Mouse (Mus musculus): ENCODE measurements around the gene Ppp3ca. TPM values are rescaled to one million over a fixed set of nuclear protein-coding genes. Genes with fewer than 3 reads are reported as not detected.

Gene Ppp3ca
- polyA plus RNA-seq, 2 experiments: 31.5 to 74.8 TPM

DNA sequence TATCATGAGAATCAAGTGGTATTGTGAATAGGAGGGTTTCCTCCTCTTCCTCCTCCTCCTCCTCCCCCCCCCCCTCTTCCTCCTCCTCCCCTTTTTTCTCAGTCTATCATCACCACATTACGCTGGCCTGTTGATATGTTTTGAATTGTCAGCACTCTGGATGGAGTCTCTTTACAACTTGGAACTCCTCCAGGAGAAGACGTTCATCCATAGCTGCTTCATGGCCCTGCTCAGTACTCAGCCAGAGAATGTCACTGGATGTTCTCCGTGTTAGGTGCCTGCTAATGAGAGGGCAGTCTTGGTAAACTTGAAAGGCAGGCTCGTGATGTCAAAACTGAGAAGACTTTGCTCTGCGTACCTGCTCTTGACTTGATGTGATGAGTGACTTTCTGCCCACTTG is 149.1 kb downstream of the Ppp3ca start:
- Histone ChIP-seq H3K27me3 (ENCODE audit: control insufficient read depth, insufficient read depth, low read length) (no peaks in the 10 kb centered on the region), H3K4me2 (replicated peaks; ENCODE audit: low read depth, low read length, severe bottlenecking) (no peak overlapping the region), H3K4me1 (ENCODE audit: control insufficient read depth, insufficient read depth, low read length) (no peaks in the 10 kb centered on the region), H3K36me3 (ENCODE audit: control insufficient read depth, insufficient read depth, low read length) (no peaks in the 10 kb centered on the region), H3K4me3 (replicated peaks; ENCODE audit: low read length) (no peak overlapping the region), H3K27ac (replicated peaks; ENCODE audit: low read depth, low read length) (no peak overlapping the region), H3K9me3 (ENCODE audit: control insufficient read depth, low read length) (no peaks in the 10 kb centered on the region), H3K9ac (ENCODE audit: low read depth, low read length, severe bottlenecking) (no peak overlapping the region)
- 73% methylated on average over 5 of the region's 5 CpGs for WGBS
- TF ChIP-seq POLR2A (IDR thresholded peaks at IDR 0.05; ENCODE audit: borderline replicate concordance, extremely low read depth, insufficient read depth, insufficient read length): no peak
- ATAC-seq (ENCODE audit: low FRiP score, low read depth) (no peak), DNase-seq (ENCODE audit: low spot score) (no peak)

DNA sequence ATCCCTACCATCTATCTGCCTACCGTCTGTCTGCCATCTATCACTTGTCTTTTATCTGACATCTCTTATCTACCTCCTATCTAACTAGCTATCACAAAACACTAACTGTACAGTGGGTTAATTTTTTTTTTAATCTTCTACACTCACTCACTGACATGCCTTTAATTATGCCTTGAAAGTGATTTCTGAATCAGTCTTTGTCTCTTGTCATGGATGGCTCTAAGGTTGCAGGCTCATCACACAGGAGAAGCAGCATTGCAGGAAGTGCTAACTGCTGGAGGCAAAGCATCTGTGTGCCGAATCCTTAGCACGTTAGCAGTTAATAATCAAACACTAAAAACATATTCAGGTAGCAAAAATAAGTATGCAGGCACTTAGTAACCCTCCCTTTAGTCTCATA is 151.1 kb downstream of the Ppp3ca start:
- Histone ChIP-seq H3K9me3 (ENCODE audit: control insufficient read depth, low read length) (no peaks in the 10 kb centered on the region), H3K27ac (replicated peaks; ENCODE audit: low read depth, low read length) (no peak overlapping the region), H3K4me2 (replicated peaks; ENCODE audit: low read depth, low read length, severe bottlenecking) (no peak overlapping the region), H3K27me3 (ENCODE audit: control insufficient read depth, insufficient read depth, low read length) (no peaks in the 10 kb centered on the region), H3K36me3 (ENCODE audit: control insufficient read depth, insufficient read depth, low read length) (no peaks in the 10 kb centered on the region), H3K4me1 (ENCODE audit: control insufficient read depth, insufficient read depth, low read length) (no peaks in the 10 kb centered on the region), H3K4me3 (replicated peaks; ENCODE audit: low read length) (no peak overlapping the region), H3K9ac (ENCODE audit: low read depth, low read length, severe bottlenecking) (no peak overlapping the region)
- TF ChIP-seq POLR2A (IDR thresholded peaks at IDR 0.05; ENCODE audit: borderline replicate concordance, extremely low read depth, insufficient read depth, insufficient read length): no peak
- ATAC-seq (ENCODE audit: low FRiP score, low read depth): no peak
- DNase-seq (ENCODE audit: low spot score): no peak
- WGBS: 64% methylated on average over 3 of the region's 3 CpGs

DNA sequence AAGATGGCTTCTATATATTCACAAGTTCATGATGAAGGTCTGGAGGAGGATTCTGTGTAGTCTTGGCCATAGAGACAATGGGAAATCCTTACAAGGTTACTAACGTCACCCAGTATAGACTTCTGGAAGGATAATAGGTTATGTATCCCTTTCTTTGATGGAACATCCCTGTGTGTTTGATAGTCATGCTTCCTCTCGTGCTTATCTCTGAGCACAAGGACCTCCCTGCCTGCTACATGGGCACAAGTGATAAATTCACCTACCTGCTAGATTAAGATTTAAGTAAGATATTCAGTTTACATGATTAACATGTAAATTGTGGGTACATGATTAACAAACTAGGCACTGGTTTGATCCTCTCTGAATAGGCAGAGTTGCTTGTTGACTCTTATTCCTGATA is 152.1 kb downstream of the Ppp3ca start:
- H3K4me2 ChIP-seq (replicated peaks; ENCODE audit: low read depth, low read length, severe bottlenecking): no peak overlapping the region
- no peaks in the 10 kb centered on the region for H3K36me3 ChIP-seq (ENCODE audit: control insufficient read depth, insufficient read depth, low read length)
- H3K27ac ChIP-seq (replicated peaks; ENCODE audit: low read depth, low read length): no peak overlapping the region
- no peaks in the 10 kb centered on the region for H3K4me1 ChIP-seq (ENCODE audit: control insufficient read depth, insufficient read depth, low read length)
- no peaks in the 10 kb centered on the region for H3K27me3 ChIP-seq (ENCODE audit: control insufficient read depth, insufficient read depth, low read length)
- H3K9ac ChIP-seq (ENCODE audit: low read depth, low read length, severe bottlenecking): no peak overlapping the region
- H3K4me3 ChIP-seq (replicated peaks; ENCODE audit: low read length): no peak overlapping the region
- no peaks in the 10 kb centered on the region for H3K9me3 ChIP-seq (ENCODE audit: control insufficient read depth, low read length)
- DNase-seq (ENCODE audit: low spot score) (no peak), ATAC-seq (ENCODE audit: low FRiP score, low read depth) (no peak)
- WGBS: 94% methylated on average over 2 of the region's 2 CpGs
- no peak for TF ChIP-seq POLR2A (IDR thresholded peaks at IDR 0.05; ENCODE audit: borderline replicate concordance, extremely low read depth, insufficient read depth, insufficient read length)

- Histone ChIP-seq H3K4me1 (ENCODE audit: control insufficient read depth, insufficient read depth, low read length) (no peaks in the 10 kb centered on the region), H3K27me3 (ENCODE audit: control insufficient read depth, insufficient read depth, low read length) (no peaks in the 10 kb centered on the region), H3K36me3 (ENCODE audit: control insufficient read depth, insufficient read depth, low read length) (no peaks in the 10 kb centered on the region), H3K4me3 (replicated peaks; ENCODE audit: low read length) (no peak overlapping the region), H3K4me2 (replicated peaks; ENCODE audit: low read depth, low read length, severe bottlenecking) (no peak overlapping the region), H3K9me3 (ENCODE audit: control insufficient read depth, low read length) (no peaks in the 10 kb centered on the region), H3K27ac (replicated peaks; ENCODE audit: low read depth, low read length) (no peak overlapping the region), H3K9ac (ENCODE audit: low read depth, low read length, severe bottlenecking) (no peak overlapping the region)
- 87% methylated on average over 2 of the region's 2 CpGs for WGBS
- ATAC-seq (ENCODE audit: low FRiP score, low read depth) (no peak), DNase-seq (ENCODE audit: low spot score) (no peak)
- no peak for TF ChIP-seq POLR2A (IDR thresholded peaks at IDR 0.05; ENCODE audit: borderline replicate concordance, extremely low read depth, insufficient read depth, insufficient read length)
Observed at GRCm38 (mm10) chr3:136822431-136822830, 152.5 kb downstream of the Ppp3ca start.

GRCm38 (mm10) chr3:136828451-136828850 is 158.5 kb downstream of the Ppp3ca start:
- peaks cover 8% of the 10 kb centered on the region for H3K4me1 ChIP-seq (ENCODE audit: control insufficient read depth, insufficient read depth, low read length)
- no peak for DNase-seq (ENCODE audit: low spot score)
- no peaks in the 10 kb centered on the region for H3K36me3 ChIP-seq (ENCODE audit: control insufficient read depth, insufficient read depth, low read length)
- H3K4me2 ChIP-seq (replicated peaks; ENCODE audit: low read depth, low read length, severe bottlenecking): no peak overlapping the region
- H3K9me3 ChIP-seq (ENCODE audit: control insufficient read depth, low read length): no peaks in the 10 kb centered on the region
- no peak overlapping the region for H3K9ac ChIP-seq (ENCODE audit: low read depth, low read length, severe bottlenecking)
- H3K27ac ChIP-seq (replicated peaks; ENCODE audit: low read depth, low read length): no peak overlapping the region
- H3K4me3 ChIP-seq (replicated peaks; ENCODE audit: low read length): no peak overlapping the region
- no peak for ATAC-seq (ENCODE audit: low FRiP score, low read depth)
- 52% methylated on average over 2 of the region's 2 CpGs for WGBS
- H3K27me3 ChIP-seq (ENCODE audit: control insufficient read depth, insufficient read depth, low read length): no peaks in the 10 kb centered on the region
- TF ChIP-seq POLR2A (IDR thresholded peaks at IDR 0.05; ENCODE audit: borderline replicate concordance, extremely low read depth, insufficient read depth, insufficient read length): no peak

GRCm38 (mm10) chr3:136829109-136829508 is 159.2 kb downstream of the Ppp3ca start:
- H3K9me3 ChIP-seq (ENCODE audit: control insufficient read depth, low read length): no peaks in the 10 kb centered on the region
- H3K27me3 ChIP-seq (ENCODE audit: control insufficient read depth, insufficient read depth, low read length): no peaks in the 10 kb centered on the region
- H3K4me3 ChIP-seq (replicated peaks; ENCODE audit: low read length): no peak overlapping the region
- ATAC-seq (ENCODE audit: low FRiP score, low read depth) (0 out of 2 replicates have a peak, but pooled peaks have one; percentile 60), DNase-seq (ENCODE audit: low spot score) (no peak)
- H3K4me1 ChIP-seq (ENCODE audit: control insufficient read depth, insufficient read depth, low read length): peaks cover 14% of the 10 kb centered on the region
- H3K4me2 ChIP-seq (replicated peaks; ENCODE audit: low read depth, low read length, severe bottlenecking): no peak overlapping the region
- no peak for TF ChIP-seq POLR2A (IDR thresholded peaks at IDR 0.05; ENCODE audit: borderline replicate concordance, extremely low read depth, insufficient read depth, insufficient read length)
- WGBS: 30% methylated on average over 5 of the region's 5 CpGs
- no peaks in the 10 kb centered on the region for H3K36me3 ChIP-seq (ENCODE audit: control insufficient read depth, insufficient read depth, low read length)
- no peak overlapping the region for H3K27ac ChIP-seq (replicated peaks; ENCODE audit: low read depth, low read length)
- no peak overlapping the region for H3K9ac ChIP-seq (ENCODE audit: low read depth, low read length, severe bottlenecking)

Data from limb, embryonic 14.5 days (tissue).